Mouse (Mus musculus): ENCODE data around the gene Sash1. TPM values are rescaled to one million over a fixed set of nuclear protein-coding genes. Genes with fewer than 3 reads are reported as not detected.

The Sash1 gene
- total and polyA plus RNA-seq, 3 experiments: 0.09 to 0.59 (median 0.24) TPM

GRCm38 (mm10) chr10:8894965-8895515 lies 9.2 kb upstream of the Sash1 start:
- no peak for TF ChIP-seq USF2 (conservative IDR thresholded peaks at IDR 0.05; ENCODE audit: low read depth, low read length)
- no peak for TF ChIP-seq ZNF384 (IDR thresholded peaks at IDR 0.05; ENCODE audit: low read depth, low read length)
- no peak for TF ChIP-seq MAFK (IDR thresholded peaks at IDR 0.05; ENCODE audit: insufficient replicate concordance, low read length)
- TF ChIP-seq BHLHE40 (IDR thresholded peaks at IDR 0.05; ENCODE audit: low read depth, low read length): no peak
- TF ChIP-seq JUND (conservative IDR thresholded peaks at IDR 0.05; ENCODE audit: low read depth, low read length): no peak
- TF ChIP-seq CHD2 (IDR thresholded peaks at IDR 0.05; ENCODE audit: low read length): no peak
- no peak for TF ChIP-seq NELFE (IDR thresholded peaks at IDR 0.05; ENCODE audit: low read depth, low read length)
- TF ChIP-seq POLR2AphosphoS2 (IDR thresholded peaks at IDR 0.05; ENCODE audit: low read depth, low read length): no peak
- no peak for TF ChIP-seq SMC3 (IDR thresholded peaks at IDR 0.05; ENCODE audit: low read depth, low read length)
- no peak for TF ChIP-seq MAZ (IDR thresholded peaks at IDR 0.05; ENCODE audit: low read depth, low read length)
- no peak for TF ChIP-seq ZMIZ1 (IDR thresholded peaks at IDR 0.05; ENCODE audit: low read depth, low read length)
- no peak for TF ChIP-seq EP300 (IDR thresholded peaks at IDR 0.05; ENCODE audit: low read length)
- TF ChIP-seq UBTF (IDR thresholded peaks at IDR 0.05; ENCODE audit: low read depth, low read length): no peak
- no peak for TF ChIP-seq NRF1 (IDR thresholded peaks at IDR 0.05; ENCODE audit: low read depth, low read length)
- no peak for TF ChIP-seq GABPA (IDR thresholded peaks at IDR 0.05; ENCODE audit: insufficient replicate concordance, low read depth, low read length)
- no peak for TF ChIP-seq ELF1 (IDR thresholded peaks at IDR 0.05; ENCODE audit: low read depth, low read length)
- TF ChIP-seq USF1 (IDR thresholded peaks at IDR 0.05; ENCODE audit: low read depth, low read length): no peak
- no peak for TF ChIP-seq E2F4 (IDR thresholded peaks at IDR 0.05; ENCODE audit: insufficient replicate concordance, low read depth, low read length)
- no peak for TF ChIP-seq MEF2A (IDR thresholded peaks at IDR 0.05; ENCODE audit: borderline replicate concordance, low read depth, low read length)
- no peaks in the 10 kb centered on the region for H3K27me3 ChIP-seq (replicated peaks)
- no peaks in the 10 kb centered on the region for H3K4me1 ChIP-seq (ENCODE audit: control insufficient read depth in 1 of 2, insufficient read depth in 2 of 2)
- no peaks in the 10 kb centered on the region for H3K79me2 ChIP-seq (replicated peaks; ENCODE audit: control insufficient read depth, extremely low read depth, insufficient read depth, poor library complexity, severe bottlenecking)
- DNase-seq (ENCODE audit: extremely low read depth): no peak
- no peak overlapping the region for H3K4me3 ChIP-seq (replicated peaks in 1 of 3; ENCODE audit: low read depth in 2 of 3, low read length in 2 of 3, poor library complexity in 1 of 3)
- H3K27ac ChIP-seq (ENCODE audit: insufficient read depth, low read depth): no peak overlapping the region
- dilution Hi-C loops (cut with MboI; ENCODE audit: extremely low pct_ligation_motif_present, extremely low pct_unique_long_range_greater_than_20kb, low sequenced_read_pairs) (no loop called here), in situ Hi-C loops (cut with MboI; ENCODE audit: low pct_ligation_motif_present, low pct_unique_long_range_greater_than_20kb, low sequenced_read_pairs) (no loop called here)
- no peak overlapping the region for H3K4me2 ChIP-seq (ENCODE audit: insufficient read depth, low read depth, poor library complexity, severe bottlenecking)
- no peaks in the 10 kb centered on the region for H3K9me3 ChIP-seq (replicated peaks; ENCODE audit: low read length)
- H3K9ac ChIP-seq (ENCODE audit: insufficient read depth, low read depth): no peak overlapping the region
- no peaks in the 10 kb centered on the region for H3K36me3 ChIP-seq (replicated peaks in 1 of 2; ENCODE audit: control insufficient read depth in 1 of 2, insufficient read depth in 1 of 2, low read length in 1 of 2)

- peaks cover 5% of the 10 kb centered on the region for H3K9me3 ChIP-seq (replicated peaks; ENCODE audit: low read length)
- no peaks in the 10 kb centered on the region for H3K4me1 ChIP-seq (ENCODE audit: control insufficient read depth in 1 of 2, insufficient read depth in 2 of 2)
- no peak overlapping the region for H3K4me2 ChIP-seq (ENCODE audit: insufficient read depth, low read depth, poor library complexity, severe bottlenecking)
- dilution Hi-C loops (cut with MboI; ENCODE audit: extremely low pct_ligation_motif_present, extremely low pct_unique_long_range_greater_than_20kb, low sequenced_read_pairs): no loop called here
- H3K4me3 ChIP-seq (replicated peaks in 1 of 3; ENCODE audit: low read depth in 2 of 3, low read length in 2 of 3, poor library complexity in 1 of 3): no peak overlapping the region
- H3K36me3 ChIP-seq (replicated peaks in 1 of 2; ENCODE audit: control insufficient read depth in 1 of 2, insufficient read depth in 1 of 2, low read length in 1 of 2): no peaks in the 10 kb centered on the region
- no peak for DNase-seq (ENCODE audit: extremely low read depth)
- no peak overlapping the region for H3K9ac ChIP-seq (ENCODE audit: insufficient read depth, low read depth)
- no peaks in the 10 kb centered on the region for H3K79me2 ChIP-seq (replicated peaks; ENCODE audit: control insufficient read depth, extremely low read depth, insufficient read depth, poor library complexity, severe bottlenecking)
- H3K27me3 ChIP-seq (replicated peaks): no peaks in the 10 kb centered on the region
- H3K27ac ChIP-seq (ENCODE audit: insufficient read depth, low read depth): no peak overlapping the region
- in situ Hi-C loops (cut with MboI; ENCODE audit: low pct_ligation_motif_present, low pct_unique_long_range_greater_than_20kb, low sequenced_read_pairs): no loop called here
- TF ChIP-seq ZNF384 (IDR thresholded peaks at IDR 0.05; ENCODE audit: low read depth, low read length): no peak
- no peak for TF ChIP-seq USF2 (conservative IDR thresholded peaks at IDR 0.05; ENCODE audit: low read depth, low read length)
- no peak for TF ChIP-seq E2F4 (IDR thresholded peaks at IDR 0.05; ENCODE audit: insufficient replicate concordance, low read depth, low read length)
- no peak for TF ChIP-seq ETS1 (conservative IDR thresholded peaks at IDR 0.05; ENCODE audit: low read depth, low read length)
- no peak for TF ChIP-seq NELFE (IDR thresholded peaks at IDR 0.05; ENCODE audit: low read depth, low read length)
- no peak for TF ChIP-seq EP300 (IDR thresholded peaks at IDR 0.05; ENCODE audit: low read length)
- no peak for TF ChIP-seq CHD1 (IDR thresholded peaks at IDR 0.05; ENCODE audit: low read depth, low read length)
- TF ChIP-seq ELF1 (IDR thresholded peaks at IDR 0.05; ENCODE audit: low read depth, low read length): no peak
- TF ChIP-seq CHD2 (IDR thresholded peaks at IDR 0.05; ENCODE audit: low read length): no peak
- TF ChIP-seq MYC (IDR thresholded peaks at IDR 0.05; ENCODE audit: low read depth, low read length): no peak
- no peak for TF ChIP-seq GABPA (IDR thresholded peaks at IDR 0.05; ENCODE audit: insufficient replicate concordance, low read depth, low read length)
- TF ChIP-seq KAT2A (IDR thresholded peaks at IDR 0.05; ENCODE audit: insufficient replicate concordance, low read length): no peak
- TF ChIP-seq POLR2AphosphoS2 (IDR thresholded peaks at IDR 0.05; ENCODE audit: low read depth, low read length): no peak
- no peak for TF ChIP-seq IRF4 (IDR thresholded peaks at IDR 0.05; ENCODE audit: low read depth, low read length)
- no peak for TF ChIP-seq POLR2A (IDR thresholded peaks at IDR 0.05; ENCODE audit: low read depth, low read length)
- no peak for TF ChIP-seq TCF12 (IDR thresholded peaks at IDR 0.05; ENCODE audit: low read depth, low read length)
- no peak for TF ChIP-seq NRF1 (IDR thresholded peaks at IDR 0.05; ENCODE audit: low read depth, low read length)
- no peak for TF ChIP-seq ZC3H11A (IDR thresholded peaks at IDR 0.05; ENCODE audit: low read depth, low read length)
- no peak for TF ChIP-seq PAX5 (IDR thresholded peaks at IDR 0.05; ENCODE audit: low read length)
- no peak for TF ChIP-seq USF1 (IDR thresholded peaks at IDR 0.05; ENCODE audit: low read depth, low read length)
These were observed 4.6 kb upstream of the Sash1 start for GRCm38 (mm10) chr10:8890511-8890910.

Data from CH12.LX (cell line).